In the genomic region with DNA sequence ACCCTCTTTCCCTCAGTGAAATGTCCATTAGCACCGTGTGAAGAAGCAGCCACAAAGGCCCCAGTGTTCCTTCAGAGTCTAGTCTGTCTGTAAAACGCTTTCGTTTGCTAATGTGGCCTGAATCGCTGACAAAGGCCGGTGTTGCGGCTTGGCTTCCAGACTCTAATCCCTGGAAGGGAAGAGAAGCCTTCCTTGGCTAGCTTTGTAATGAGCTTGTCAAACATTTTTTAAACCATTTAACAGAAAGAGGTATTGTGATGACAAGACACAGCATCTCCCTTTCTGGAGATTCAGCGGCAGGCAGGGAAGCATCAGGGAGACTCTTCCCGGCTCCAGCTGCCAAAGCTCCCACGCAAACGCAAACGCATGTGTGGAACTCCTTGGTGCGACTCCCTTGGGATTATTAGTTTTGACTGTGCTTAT, we compare ENCODE assay signal across 8 mouse cellular contexts.
DNase-seq lines count a peak whose midpoint lies in the region; ATAC-seq and TF ChIP-seq lines count a peak whose summit lies in the region.

No protein-coding gene starts in this region.

- TF ChIP-seq POLR2A in limb, embryonic 14.5 days (IDR thresholded peaks at IDR 0.05; ENCODE audit: borderline replicate concordance, extremely low read depth, insufficient read depth, insufficient read length), result no peak

- peak; percentile 37; the same call in 1 of the 2 replicates for ATAC-seq in limb, embryonic 14.5 days (ENCODE audit: low FRiP score, low read depth)

- H3K27me3 ChIP-seq in limb, embryonic 14.5 days (ENCODE audit: control insufficient read depth, insufficient read depth, low read length), result no peaks in the 10 kb centered on the region

- H3K4me2 ChIP-seq in limb, embryonic 14.5 days (replicated peaks; ENCODE audit: low read depth, low read length, severe bottlenecking), result peak overlapping the region; percentile 41

- no peaks in the 10 kb centered on the region for H3K36me3 ChIP-seq in limb, embryonic 14.5 days (ENCODE audit: control insufficient read depth, insufficient read depth, low read length)

- WGBS in limb, embryonic 14.5 days, result 17% methylated on average over 12 of the region's 12 CpGs

- intact Hi-C loops in gastrocnemius, adult 2 months (cut with DNase I), result no loop called here

- 0 out of 2 replicates have a peak, but pooled peaks cover 5% of the 10 kb centered on the region for H3K4me1 ChIP-seq in limb, embryonic 14.5 days (ENCODE audit: control insufficient read depth, insufficient read depth, low read length)

- no peak for DNase-seq in gastrocnemius, adult 2 months
- no peak for DNase-seq in gastrocnemius, adult 8-10 months (ENCODE audit: low spot score in 2 of 2)
- peak; percentile 31 for DNase-seq in cerebellum, adult 9-11 months
- DNase-seq in frontal cortex, postnatal 10 days (ENCODE audit: low spot score in 2 of 2), result peak; percentile 39 to 43
- peak; percentile 40 for DNase-seq in kidney, adult 9 months
- peak; percentile 38 for DNase-seq in limb, embryonic 14.5 days (ENCODE audit: low spot score)
- DNase-seq in right cerebral cortex, postnatal 14 days, result peak; percentile 19
- no peak for DNase-seq in thymus, postnatal 25 days

- no peak for TF ChIP-seq CTCF in gastrocnemius, adult 2 months (IDR thresholded peaks at IDR 0.05)

- H3K9ac ChIP-seq in limb, embryonic 14.5 days (ENCODE audit: low read depth, low read length, severe bottlenecking), result 0 out of 2 replicates have a peak overlapping the region, but pooled peaks have one; percentile 0

- H3K9me3 ChIP-seq in limb, embryonic 14.5 days (ENCODE audit: control insufficient read depth, low read length), result no peaks in the 10 kb centered on the region

- peak overlapping the region; percentile 74 for H3K27ac ChIP-seq in gastrocnemius, adult 2 months
- no peak overlapping the region for H3K27ac ChIP-seq in limb, embryonic 14.5 days (replicated peaks; ENCODE audit: low read depth, low read length)

- H3K4me3 ChIP-seq in gastrocnemius, adult 2 months, result peak overlapping the region; percentile 67
- H3K4me3 ChIP-seq in limb, embryonic 14.5 days (replicated peaks; ENCODE audit: low read length), result peak overlapping the region; percentile 15; the same call in 1 of the 2 replicates

Comparison
In these comparisons a context has a peak if more than half of its experiments do, and no peak if none do; other contexts are left out.
1. DNase-seq: peak in cerebellum, adult 9-11 months (single experiment), frontal cortex, postnatal 10 days (2 of 2), kidney, adult 9 months (single experiment), limb, embryonic 14.5 days (single experiment) and right cerebral cortex, postnatal 14 days (single experiment); none in gastrocnemius, adult 2 months (single experiment), gastrocnemius, adult 8-10 months (0 of 2) and thymus, postnatal 25 days (single experiment).